Mouse (Mus musculus): ENCODE data around the gene Pbx1.

DNA sequence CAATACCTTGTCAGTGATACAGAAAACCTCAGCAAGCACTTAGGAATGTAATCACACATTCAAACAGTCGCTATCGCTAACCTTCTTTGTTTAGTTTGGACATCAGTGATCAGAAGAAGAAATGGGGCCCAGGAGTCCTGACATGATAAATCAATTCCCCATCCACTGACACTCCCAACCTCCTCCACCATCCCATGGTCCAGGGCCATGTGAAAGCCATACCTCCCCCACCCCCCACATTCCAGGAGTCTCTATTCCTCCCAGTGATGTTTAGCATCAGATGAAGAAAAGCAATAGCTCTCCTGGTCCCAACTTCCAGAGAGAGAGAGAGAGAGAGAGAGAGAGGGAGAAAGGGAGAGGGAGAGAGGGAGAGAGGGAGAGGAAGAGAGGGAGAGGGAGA, 28.5 kb downstream of the Pbx1 start:
- no peak for TF ChIP-seq POLR2A (IDR thresholded peaks at IDR 0.05; ENCODE audit: borderline replicate concordance, extremely low read depth, insufficient read depth, insufficient read length, poor library complexity, severe bottlenecking)
- TF ChIP-seq CTCF (IDR thresholded peaks at IDR 0.05; ENCODE audit: borderline replicate concordance, extremely low read depth, insufficient read depth, insufficient read length), result no peak

Measured in brain, embryonic 14.5 days (tissue).